Mouse (Mus musculus) midbrain, embryonic 10.5 days (tissue): ENCODE results near the gene Rsph9. TPM values are rescaled to one million over a fixed set of nuclear protein-coding genes. Genes with fewer than 3 reads are reported as not detected.

Experiments
- DNase-seq: peaks from one replicate; pipeline ENCODE4 v3.0.0-alpha.2; 2017; ENCODE audit warnings: low spot score
- H3K27ac ChIP-seq: fragments of 300-500 bp; sonication (generic); replicated peaks from 2 replicates; pipeline ENCODE4 v1.5.1; 2016; ENCODE audit warnings: mild to moderate bottlenecking
- H3K27me3 ChIP-seq: fragments of 300-500 bp; sonication (generic); 2 replicates; pipeline ENCODE4 v1.6.1; 2016; ENCODE audit warnings: low read depth, mild to moderate bottlenecking; ENCODE audit not compliant: poor library complexity, severe bottlenecking
- H3K36me3 ChIP-seq: fragments of 300-500 bp; sonication (generic); 2 replicates; pipeline ENCODE4 v1.6.1; 2016; ENCODE audit warnings: mild to moderate bottlenecking, moderate library complexity
- H3K4me1 ChIP-seq: fragments of 300-500 bp; sonication (generic); 2 replicates; pipeline ENCODE4 v1.6.1; 2016
- H3K4me3 ChIP-seq: fragments of 300-500 bp; sonication (generic); 2 replicates; pipeline ENCODE4 v1.5.1; 2016; ENCODE audit warnings: mild to moderate bottlenecking, moderate library complexity
- H3K9me3 ChIP-seq: fragments of 300-500 bp; sonication (generic); replicated peaks from 2 replicates; pipeline ENCODE4 v1.6.1; 2016; ENCODE audit warnings: mild to moderate bottlenecking
- WGBS: fragments of 180-500 bp; shearing (Covaris S2); methylation state at CpG from one replicate; pipeline ENCODE4 v1.1.7; 2016; 5-methylcytosine and 5-hydroxymethylcytosine counted together
- polyA plus RNA-seq: library from polyadenylated mRNA; unstranded; fragments of >200 nt; fragmentation: Nextera tagmentation; extraction: Ambion mirVana; gene quantifications from 2 replicates; pipeline ENCODE4 v1.2.1, GENCODE M21; 2016

Rsph9 gene
- polyA plus RNA-seq, 1 experiment from 2014 or later = 11.7 TPM

DNA sequence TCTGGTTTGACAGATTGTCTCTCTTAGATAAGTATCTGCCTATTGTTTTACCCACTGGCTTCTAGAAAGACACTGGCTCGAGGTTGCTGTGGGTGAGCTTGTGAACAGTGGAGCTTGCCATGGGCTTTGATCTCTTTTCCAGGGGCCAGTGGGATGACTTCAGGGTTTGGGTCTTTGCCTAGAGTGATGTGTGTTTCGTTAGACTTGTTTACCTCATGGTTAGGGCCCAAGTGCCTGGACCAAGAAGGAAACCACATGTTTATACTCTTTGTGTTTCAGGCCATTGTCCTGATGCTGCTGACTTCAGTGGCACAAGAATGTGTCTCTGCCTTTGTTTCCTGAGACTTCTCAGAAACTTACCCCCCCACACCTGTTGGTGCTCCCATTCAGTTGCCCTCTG is 28.5 kb downstream of the Rsph9 start:
- Histone ChIP-seq H3K27ac (no peak overlapping the region), H3K9me3 (no peaks in the 10 kb centered on the region), H3K36me3 (peaks cover 60% of the 10 kb centered on the region), H3K4me1 (peaks cover 16% of the 10 kb centered on the region), H3K4me3 (no peak overlapping the region), H3K27me3 (no peaks in the 10 kb centered on the region)
- no peak for DNase-seq
- 86% methylated on average over 2 of the region's 2 CpGs for WGBS

DNA sequence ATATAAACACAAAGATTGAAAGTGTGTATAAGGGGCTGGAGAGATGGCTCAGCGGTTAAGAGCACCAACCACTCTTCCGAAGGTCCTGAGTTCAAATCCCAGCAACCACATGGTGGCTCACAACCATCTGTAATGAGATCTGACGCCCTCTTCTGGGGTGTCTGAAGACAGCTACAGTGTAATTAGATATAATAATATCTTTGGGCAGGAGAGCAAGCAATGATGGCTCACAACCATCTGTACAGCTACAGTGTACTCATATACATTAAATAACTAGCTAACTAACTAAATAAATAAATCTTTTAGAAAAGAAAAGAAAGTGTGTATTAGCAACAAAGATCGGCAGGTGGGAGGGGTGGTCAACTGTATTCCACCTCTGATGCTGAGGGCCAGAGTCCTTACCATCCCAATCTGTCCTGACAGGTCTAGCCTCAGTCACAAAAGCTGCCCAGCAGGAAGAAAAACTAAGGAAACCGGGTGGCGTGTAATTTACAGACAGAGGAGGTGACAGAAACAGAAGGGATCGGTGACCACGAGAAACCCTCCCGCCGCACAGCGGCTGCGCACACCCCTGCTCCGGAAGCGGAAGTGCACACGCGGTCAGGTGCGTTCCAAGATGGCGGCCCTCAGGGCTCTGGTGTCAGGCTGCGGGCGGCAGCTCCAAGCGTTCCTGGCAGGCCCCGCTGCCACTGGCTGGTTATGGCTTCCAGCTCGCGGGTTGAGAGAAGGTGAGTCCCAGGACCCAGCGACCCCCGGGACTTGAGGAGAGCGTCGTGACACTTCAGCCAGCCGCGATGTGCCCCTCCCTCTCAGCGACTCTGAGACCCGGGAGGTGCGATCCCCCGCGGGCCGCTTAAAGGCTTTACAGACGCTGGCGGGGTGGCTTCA is 33.4 kb downstream of the Rsph9 start, which contains the start of gene Mrps18a:
Gene Mrps18a (plus strand): TSS at position 585 of the 888 bp plus-strand sequence.
- peak; percentile 85 for DNase-seq
- Histone ChIP-seq H3K4me1 (peaks cover 21% of the 10 kb centered on the region), H3K4me3 (peak within 1 kb of the TSS; percentile 82), H3K27me3 (peaks cover 7% of the 10 kb centered on the region; the same call in 1 of the 2 replicates), H3K36me3 (peaks cover 19% of the 10 kb centered on the region), H3K27ac (peak within 1 kb of the TSS; percentile 87), H3K9me3 (no peaks in the 10 kb centered on the region)
- WGBS = 6% methylated on average over 38 of the region's 38 CpGs

DNA sequence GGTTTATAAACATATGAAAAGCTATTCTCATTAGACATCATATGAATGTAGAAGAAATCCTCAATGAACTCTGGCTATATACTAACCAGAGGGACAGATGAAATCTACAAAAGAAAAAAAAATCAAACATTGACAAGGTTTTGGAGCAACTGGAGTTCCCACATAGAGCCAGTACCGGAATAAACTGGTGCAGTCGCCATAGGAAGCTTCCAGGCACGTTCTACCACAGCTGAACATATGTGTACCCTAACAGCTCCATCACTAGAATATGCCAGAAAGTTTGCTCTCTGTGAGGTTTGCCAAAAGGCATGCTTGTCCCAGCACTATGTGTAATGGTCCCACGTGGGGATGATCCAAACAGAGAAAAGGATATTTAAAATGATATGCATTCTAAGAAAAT is 35.7 kb downstream of the Rsph9 start:
- peaks cover 7% of the 10 kb centered on the region; the same call in 1 of the 2 replicates for H3K27me3 ChIP-seq
- 83% methylated on average over 4 of the region's 4 CpGs for WGBS
- peaks cover 21% of the 10 kb centered on the region for H3K4me1 ChIP-seq
- H3K36me3 ChIP-seq = no peaks in the 10 kb centered on the region
- no peak overlapping the region for H3K4me3 ChIP-seq
- no peak overlapping the region for H3K27ac ChIP-seq
- DNase-seq = no peak
- no peaks in the 10 kb centered on the region for H3K9me3 ChIP-seq

DNA sequence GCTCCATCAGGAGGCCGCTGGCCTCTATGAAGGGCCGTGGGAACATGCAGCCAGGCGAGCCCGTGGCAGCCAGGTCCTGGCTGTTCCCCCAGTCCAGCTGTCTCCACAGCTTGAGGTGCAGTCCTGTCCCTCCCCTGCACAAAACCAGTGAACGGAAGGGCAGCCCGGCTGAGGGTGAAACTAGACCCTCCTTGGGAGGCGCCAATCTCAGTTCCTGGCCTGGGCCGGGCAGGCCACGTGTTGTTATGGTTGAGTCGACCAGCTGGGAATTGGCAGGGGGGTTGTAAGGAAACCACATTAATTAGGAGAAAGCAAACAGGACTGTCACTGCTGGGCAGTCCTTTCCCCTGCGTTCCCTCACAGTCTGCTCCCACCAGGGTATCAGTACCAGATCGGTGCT is 39.5 kb downstream of the Rsph9 start:
- peaks cover 8% of the 10 kb centered on the region; the same call in 1 of the 2 replicates for H3K4me1 ChIP-seq
- peak; percentile 41 for DNase-seq
- H3K36me3 ChIP-seq = no peaks in the 10 kb centered on the region
- H3K9me3 ChIP-seq = no peaks in the 10 kb centered on the region
- H3K4me3 ChIP-seq = no peak overlapping the region
- peaks cover 5% of the 10 kb centered on the region; the same call in 1 of the 2 replicates for H3K27me3 ChIP-seq
- H3K27ac ChIP-seq = peak overlapping the region; percentile 38; the same call in 1 of the 2 replicates
- WGBS = 68% methylated on average over 12 of the region's 12 CpGs

DNA sequence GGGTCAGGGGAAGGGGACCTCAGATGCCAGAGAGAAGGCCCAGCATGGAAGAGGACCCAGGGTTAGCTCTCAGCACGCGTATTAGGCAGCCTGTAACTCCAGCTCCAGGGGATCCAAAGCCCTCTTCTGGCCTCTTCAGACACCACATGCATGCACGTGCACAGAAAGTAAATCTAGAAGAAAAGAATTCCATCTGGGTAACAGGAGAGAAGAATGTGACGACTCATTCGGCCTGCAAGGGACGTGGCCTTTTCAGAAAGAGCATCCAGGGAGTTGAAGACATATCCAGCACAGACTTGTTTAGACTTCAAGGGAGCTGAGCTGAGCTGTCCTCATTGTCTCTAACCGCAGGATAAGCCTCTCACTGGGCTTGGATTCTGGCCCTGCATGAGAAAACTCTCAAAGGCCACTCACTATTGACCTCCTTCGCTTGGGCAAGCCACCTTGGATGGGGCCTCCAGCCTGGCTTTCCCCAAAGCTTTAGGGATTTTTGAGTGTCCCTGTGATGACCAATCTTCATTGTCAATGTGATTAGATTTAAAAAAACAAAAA is 41.3 kb downstream of the Rsph9 start:
- no peaks in the 10 kb centered on the region for H3K36me3 ChIP-seq
- peaks cover 8% of the 10 kb centered on the region; the same call in 1 of the 2 replicates for H3K4me1 ChIP-seq
- no peak for DNase-seq
- no peak overlapping the region for H3K4me3 ChIP-seq
- no peaks in the 10 kb centered on the region for H3K9me3 ChIP-seq
- H3K27me3 ChIP-seq = no peaks in the 10 kb centered on the region
- 50% methylated on average over 8 of the region's 8 CpGs for WGBS
- peak overlapping the region; percentile 7; the same call in 1 of the 2 replicates for H3K27ac ChIP-seq

DNA sequence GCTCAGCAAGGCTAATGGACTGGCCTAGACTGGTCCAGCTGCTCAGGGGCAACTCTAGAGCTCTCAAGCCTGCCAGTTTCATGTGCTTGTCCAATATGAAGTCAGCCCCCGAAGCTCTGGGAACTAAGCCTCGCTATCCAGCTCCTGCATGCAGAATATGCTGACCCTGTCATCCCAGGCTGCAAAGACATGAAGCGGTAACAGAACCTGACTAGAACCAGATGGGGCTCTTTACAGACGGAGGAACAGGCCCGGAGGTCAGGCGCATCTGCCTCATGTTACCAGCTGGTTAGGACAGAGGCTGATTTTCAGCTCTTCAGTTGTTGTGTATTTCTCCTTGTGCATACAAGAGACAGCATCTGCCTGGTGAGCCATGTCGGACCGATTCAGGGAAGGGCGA is 42.1 kb downstream of the Rsph9 start:
- 86% methylated on average over 9 of the region's 9 CpGs for WGBS
- Histone ChIP-seq H3K4me3 (no peak overlapping the region), H3K36me3 (no peaks in the 10 kb centered on the region), H3K27ac (no peak overlapping the region), H3K27me3 (no peaks in the 10 kb centered on the region), H3K9me3 (no peaks in the 10 kb centered on the region), H3K4me1 (peaks cover 8% of the 10 kb centered on the region; the same call in 1 of the 2 replicates)
- no peak for DNase-seq

DNA sequence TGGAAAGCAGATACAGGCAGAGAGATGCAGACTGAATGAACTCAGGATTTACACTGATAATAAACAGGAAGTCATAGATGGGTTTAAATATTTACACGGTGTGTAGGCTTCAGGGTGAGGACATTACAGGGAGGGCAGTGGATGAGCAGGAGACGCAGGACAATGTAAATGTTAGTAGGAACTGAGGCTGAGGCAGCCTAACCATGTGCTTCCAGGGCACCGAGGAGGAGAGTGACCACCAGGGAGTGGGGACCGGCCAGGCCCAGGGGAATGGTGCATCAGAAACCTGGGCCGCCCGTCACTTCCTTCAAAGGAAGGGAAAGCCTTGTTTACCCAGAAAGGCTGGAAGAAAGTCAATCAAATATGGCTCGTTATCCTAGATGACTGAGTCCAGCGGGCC is 45.5 kb downstream of the Rsph9 start:
- no peak overlapping the region for H3K4me3 ChIP-seq
- no peak overlapping the region for H3K27ac ChIP-seq
- H3K36me3 ChIP-seq = no peaks in the 10 kb centered on the region
- no peak for DNase-seq
- H3K27me3 ChIP-seq = no peaks in the 10 kb centered on the region
- H3K9me3 ChIP-seq = no peaks in the 10 kb centered on the region
- WGBS = 75% methylated on average over 8 of the region's 8 CpGs
- H3K4me1 ChIP-seq = peaks cover 8% of the 10 kb centered on the region; the same call in 1 of the 2 replicates

DNA sequence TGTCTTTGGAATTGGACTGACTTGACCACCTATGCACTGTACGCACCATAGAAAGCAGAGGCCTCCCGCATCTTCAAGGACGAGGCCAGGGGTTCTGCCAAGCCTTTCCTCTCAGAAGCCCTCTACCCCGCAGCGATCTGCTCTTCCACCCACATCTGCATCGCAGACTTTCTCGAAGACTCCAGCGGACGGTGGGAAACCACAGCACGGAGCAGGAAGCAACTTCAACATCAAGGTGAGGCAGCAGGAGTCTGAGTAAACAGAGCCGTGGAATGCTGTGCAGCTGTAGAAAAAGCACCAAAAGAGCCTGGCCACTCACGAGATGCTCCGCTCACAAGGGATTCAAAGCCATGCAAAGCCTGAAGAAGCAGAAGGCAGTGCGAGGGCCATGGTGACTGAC is 52.1 kb downstream of the Rsph9 start:
- DNase-seq = no peak
- Histone ChIP-seq H3K9me3 (no peaks in the 10 kb centered on the region), H3K36me3 (no peaks in the 10 kb centered on the region), H3K27me3 (no peaks in the 10 kb centered on the region), H3K4me3 (no peak overlapping the region), H3K27ac (no peak overlapping the region), H3K4me1 (no peaks in the 10 kb centered on the region; the same call in 1 of the 2 replicates)
- 75% methylated on average over 14 of the region's 14 CpGs for WGBS

DNA sequence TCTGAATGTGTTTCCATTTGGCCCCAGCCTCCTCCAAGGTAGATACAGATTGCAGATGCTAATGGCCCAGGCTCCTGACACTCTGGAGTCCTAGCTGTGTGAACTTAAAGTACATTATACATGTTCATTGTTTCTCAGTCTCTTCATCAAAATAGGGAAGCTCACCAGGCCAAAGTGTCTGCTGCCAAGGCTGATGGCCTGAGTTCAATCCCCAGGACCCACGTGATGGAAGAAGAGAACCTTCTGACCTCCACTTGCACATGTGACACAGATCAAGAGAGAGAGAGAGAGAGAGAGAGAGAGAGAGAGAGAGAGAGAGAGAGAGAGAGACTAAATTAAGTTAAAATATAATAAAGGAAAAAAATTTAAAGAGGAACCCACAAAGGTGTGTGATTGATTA is 52.7 kb downstream of the Rsph9 start:
- H3K4me1 ChIP-seq = peaks cover 5% of the 10 kb centered on the region
- H3K36me3 ChIP-seq = no peaks in the 10 kb centered on the region
- H3K27me3 ChIP-seq = no peaks in the 10 kb centered on the region
- H3K27ac ChIP-seq = no peak overlapping the region
- WGBS = 81% methylated on average over 1 of the region's 1 CpGs
- DNase-seq = no peak
- no peaks in the 10 kb centered on the region for H3K9me3 ChIP-seq
- H3K4me3 ChIP-seq = no peak overlapping the region

DNA sequence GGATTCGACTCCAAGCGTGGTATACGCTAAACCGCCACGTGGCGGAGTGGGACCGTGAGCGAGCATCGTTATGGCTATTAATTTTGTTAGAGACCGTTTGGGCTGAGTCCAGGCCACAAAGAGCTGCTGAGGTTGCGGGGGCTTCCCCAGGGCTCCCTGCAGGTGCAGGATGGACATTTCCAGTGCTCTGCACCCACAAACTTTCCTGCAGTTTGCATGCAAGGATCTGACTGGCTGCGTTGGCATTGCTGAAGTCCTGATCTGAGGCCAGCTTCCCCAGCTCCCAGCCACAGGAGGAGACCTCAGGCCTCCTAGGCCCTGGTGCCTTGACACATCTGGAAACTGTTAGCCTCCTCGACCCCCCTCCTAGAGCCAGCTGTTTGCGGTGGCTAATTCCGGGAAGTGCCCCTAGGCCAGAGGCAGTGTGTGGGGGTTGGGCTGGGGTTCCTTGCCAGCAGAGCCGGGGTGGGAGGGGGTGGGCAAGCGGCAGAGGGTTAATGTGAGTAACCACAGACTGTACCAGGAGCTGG is 57.6 kb downstream of the Rsph9 start:
- Histone ChIP-seq H3K27ac (peak overlapping the region; percentile 23; the same call in 1 of the 2 replicates), H3K36me3 (no peaks in the 10 kb centered on the region), H3K4me3 (no peak overlapping the region), H3K4me1 (peaks cover 21% of the 10 kb centered on the region), H3K9me3 (no peaks in the 10 kb centered on the region), H3K27me3 (0 out of 2 replicates have a peak, but pooled peaks cover 5% of the 10 kb centered on the region)
- peak; percentile 33 for DNase-seq
- WGBS = 63% methylated on average over 17 of the region's 17 CpGs

DNA sequence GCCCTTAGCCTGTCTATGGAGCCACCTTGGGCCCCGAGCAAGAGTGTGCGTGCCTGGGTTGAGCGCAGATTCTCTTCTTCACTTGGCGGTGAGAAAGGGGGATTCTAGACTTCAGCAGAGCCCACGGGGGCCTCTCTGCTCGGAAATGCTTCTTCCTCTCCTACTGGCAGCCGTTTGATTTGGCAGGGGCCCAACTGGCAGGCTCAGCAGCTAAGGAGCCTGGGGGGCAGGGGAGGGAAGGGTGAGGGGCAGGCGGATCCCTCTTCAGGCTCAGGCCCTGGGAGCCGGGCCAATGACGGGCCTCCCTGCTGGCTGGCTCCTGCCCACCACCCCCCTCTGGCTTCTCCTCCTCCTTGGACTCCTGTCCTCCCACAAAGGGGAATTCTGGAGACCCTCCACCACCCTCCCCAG is 59.9 kb downstream of the Rsph9 start:
- DNase-seq = no peak
- H3K4me1 ChIP-seq = peaks cover 37% of the 10 kb centered on the region
- H3K36me3 ChIP-seq = no peaks in the 10 kb centered on the region
- peaks cover under 1% of the 10 kb centered on the region; the same call in 1 of the 2 replicates for H3K9me3 ChIP-seq
- H3K27me3 ChIP-seq = 0 out of 2 replicates have a peak, but pooled peaks cover 5% of the 10 kb centered on the region
- H3K27ac ChIP-seq = peak overlapping the region; percentile 69
- 27% methylated on average over 10 of the region's 10 CpGs for WGBS
- peak overlapping the region; percentile 5; the same call in 1 of the 2 replicates for H3K4me3 ChIP-seq

DNA sequence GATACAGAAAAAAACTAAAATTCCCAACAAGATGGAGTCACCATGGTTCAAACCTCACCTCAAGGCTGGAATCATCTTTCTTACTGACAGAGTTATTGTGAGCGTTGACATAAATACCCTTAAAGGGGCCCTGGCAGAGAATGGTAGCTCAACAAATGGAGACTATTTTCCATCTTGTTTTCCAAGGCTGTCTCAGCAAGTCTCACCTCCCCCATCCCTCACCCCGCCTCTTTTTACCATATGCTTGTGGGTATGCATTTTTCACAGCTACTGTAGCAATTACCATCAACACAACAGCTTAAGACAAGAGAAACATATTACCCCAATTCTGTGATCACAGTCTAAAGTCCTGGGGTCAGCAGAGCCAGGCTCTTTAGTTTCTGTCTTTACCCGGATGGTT is 60.6 kb downstream of the Rsph9 start:
- Histone ChIP-seq H3K4me3 (no peak overlapping the region), H3K4me1 (peaks cover 37% of the 10 kb centered on the region), H3K9me3 (peaks cover 2% of the 10 kb centered on the region; the same call in 1 of the 2 replicates), H3K27me3 (0 out of 2 replicates have a peak, but pooled peaks cover 5% of the 10 kb centered on the region), H3K27ac (no peak overlapping the region), H3K36me3 (no peaks in the 10 kb centered on the region)
- WGBS = 91% methylated on average over 3 of the region's 3 CpGs
- DNase-seq = no peak
